Mouse (Mus musculus) neural tube, embryonic 13.5 days (tissue): ENCODE results near the gene Camkk1. TPM values are rescaled to one million over a fixed set of nuclear protein-coding genes. Genes with fewer than 3 reads are reported as not detected.

Experiments
- ATAC-seq: fragments of 200-750 bp; cut with Nextera tagmentation; 2 replicates; pipeline ENCODE4 v1.8.0; 2017; ENCODE audit warnings: low read depth, mild to moderate bottlenecking, moderate TSS enrichment, moderate library complexity
- H3K27ac ChIP-seq: fragments of 300-500 bp; sonication (generic); replicated peaks from 2 replicates; pipeline ENCODE4 v1.5.1; 2015; ENCODE audit warnings: moderate library complexity, mild to moderate bottlenecking, inconsistent platforms
- H3K27me3 ChIP-seq: fragments of 300-500 bp; sonication (generic); 2 replicates; pipeline ENCODE4 v1.6.1; 2015; ENCODE audit warnings: mild to moderate bottlenecking, inconsistent platforms
- H3K36me3 ChIP-seq: fragments of 300-500 bp; sonication (generic); 2 replicates; pipeline ENCODE4 v1.6.1; 2015; ENCODE audit warnings: mild to moderate bottlenecking, inconsistent platforms
- H3K4me1 ChIP-seq: fragments of 300-500 bp; sonication (generic); replicated peaks from 2 replicates; pipeline ENCODE4 v1.6.1; 2015; ENCODE audit warnings: inconsistent platforms
- H3K4me2 ChIP-seq: fragments of 300-500 bp; sonication (generic); 2 replicates; pipeline ENCODE4 v1.6.1; 2015; ENCODE audit warnings: inconsistent platforms, mild to moderate bottlenecking, moderate library complexity
- H3K4me3 ChIP-seq: fragments of 300-500 bp; sonication (generic); 2 replicates; pipeline ENCODE4 v1.5.1; 2015; ENCODE audit warnings: mild to moderate bottlenecking, inconsistent platforms
- H3K9ac ChIP-seq: fragments of 300-500 bp; sonication (generic); 2 replicates; pipeline ENCODE4 v1.6.1; 2015; ENCODE audit warnings: moderate library complexity, mild to moderate bottlenecking, inconsistent platforms
- H3K9me3 ChIP-seq: fragments of 300-500 bp; sonication (generic); 2 replicates; pipeline ENCODE4 v1.6.1; 2016; ENCODE audit warnings: inconsistent platforms
- WGBS: fragments of 180-500 bp; shearing (Covaris S2); methylation state at CpG from one replicate; pipeline ENCODE4 v1.1.7; 2015; 5-methylcytosine and 5-hydroxymethylcytosine counted together
- polyA plus RNA-seq: library from polyadenylated mRNA; unstranded; fragments of >200 nt; fragmentation: Nextera tagmentation; extraction: Ambion mirVana; gene quantifications from 2 replicates; pipeline ENCODE4 v1.2.1, GENCODE M21; 2015

Camkk1 gene
- polyA plus RNA-seq, 1 experiment from 2014 or later = 20.9 TPM

- Histone ChIP-seq H3K36me3 (no peaks in the 10 kb centered on the region), H3K27me3 (no peaks in the 10 kb centered on the region), H3K4me2 (no peak overlapping the region), H3K27ac (no peak overlapping the region), H3K4me1 (no peaks in the 10 kb centered on the region), H3K9me3 (no peaks in the 10 kb centered on the region), H3K9ac (no peak overlapping the region), H3K4me3 (no peak overlapping the region)
- ATAC-seq = no peak
- WGBS = 71% methylated on average over 13 of the region's 13 CpGs
Observed at GRCm38 (mm10) chr11:72997529-72998326, 21.1 kb upstream of the Camkk1 start.

DNA sequence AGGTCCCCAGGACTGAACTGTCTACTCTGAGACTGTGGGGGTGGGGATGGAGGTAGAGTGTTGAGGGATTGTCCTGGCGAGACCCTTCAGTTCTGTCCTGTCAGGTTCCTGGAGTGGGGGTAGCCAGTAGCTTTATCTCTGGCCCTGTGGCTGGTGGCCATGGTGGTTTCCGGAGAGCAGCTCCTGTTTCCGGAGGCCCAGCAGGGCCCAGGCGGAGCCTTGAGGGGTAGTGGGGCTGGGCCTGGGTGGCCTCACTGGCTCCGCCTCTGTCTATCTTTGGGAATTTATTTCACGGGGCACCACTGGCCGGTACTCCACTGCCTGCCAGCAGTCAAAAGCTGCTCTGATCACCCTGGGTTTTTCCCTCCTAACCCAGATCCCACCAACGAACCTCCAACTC lies 20.0 kb upstream of the Camkk1 start, which contains the start of gene P2rx1:
P2rx1 (plus strand) TSS at position 333 of the 400 bp plus-strand sequence.
- no peak within 1 kb of the TSS for H3K27ac ChIP-seq
- no peaks in the 10 kb centered on the region for H3K9me3 ChIP-seq
- H3K9ac ChIP-seq = no peak within 1 kb of the TSS
- no peak within 1 kb of the TSS for H3K4me2 ChIP-seq
- ATAC-seq = no peak
- H3K27me3 ChIP-seq = no peaks in the 10 kb centered on the region
- WGBS = 58% methylated on average over 8 of the region's 8 CpGs
- no peaks in the 10 kb centered on the region for H3K4me1 ChIP-seq
- H3K36me3 ChIP-seq = no peaks in the 10 kb centered on the region
- no peak within 1 kb of the TSS for H3K4me3 ChIP-seq

DNA sequence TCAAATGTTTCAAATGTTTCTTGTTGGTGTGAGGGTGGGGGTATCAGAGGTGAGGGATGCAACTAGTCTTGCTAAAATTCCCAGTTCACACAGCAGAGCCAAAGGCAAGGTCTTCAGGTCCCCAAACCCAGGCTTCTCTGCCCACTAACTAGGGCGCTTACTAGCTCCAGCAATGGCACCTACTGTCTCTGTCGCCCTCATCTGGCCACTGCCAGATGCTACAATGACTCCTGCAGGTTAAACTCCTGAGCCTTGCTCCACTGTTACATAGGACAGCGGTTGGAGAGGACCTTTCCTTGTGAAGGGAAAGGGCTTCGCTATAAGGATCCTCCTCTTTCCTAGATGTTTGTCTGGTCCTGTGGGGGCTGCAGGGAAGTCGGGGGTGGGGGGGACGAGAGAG lies 17.8 kb upstream of the Camkk1 start:
- Histone ChIP-seq H3K4me3 (no peak overlapping the region), H3K9me3 (no peaks in the 10 kb centered on the region), H3K27me3 (no peaks in the 10 kb centered on the region), H3K4me1 (no peaks in the 10 kb centered on the region), H3K9ac (no peak overlapping the region), H3K4me2 (no peak overlapping the region), H3K27ac (no peak overlapping the region), H3K36me3 (no peaks in the 10 kb centered on the region)
- 16% methylated on average over 6 of the region's 6 CpGs for WGBS
- ATAC-seq = no peak

GRCm38 (mm10) chr11:73006377-73006776 lies 12.4 kb upstream of the Camkk1 start:
- no peak overlapping the region for H3K27ac ChIP-seq
- H3K4me1 ChIP-seq = no peaks in the 10 kb centered on the region
- no peaks in the 10 kb centered on the region for H3K9me3 ChIP-seq
- WGBS = 3% methylated on average over 2 of the region's 2 CpGs
- no peak overlapping the region for H3K4me2 ChIP-seq
- no peak overlapping the region for H3K4me3 ChIP-seq
- no peaks in the 10 kb centered on the region for H3K36me3 ChIP-seq
- H3K27me3 ChIP-seq = peaks cover 8% of the 10 kb centered on the region
- ATAC-seq = no peak
- H3K9ac ChIP-seq = no peak overlapping the region

DNA sequence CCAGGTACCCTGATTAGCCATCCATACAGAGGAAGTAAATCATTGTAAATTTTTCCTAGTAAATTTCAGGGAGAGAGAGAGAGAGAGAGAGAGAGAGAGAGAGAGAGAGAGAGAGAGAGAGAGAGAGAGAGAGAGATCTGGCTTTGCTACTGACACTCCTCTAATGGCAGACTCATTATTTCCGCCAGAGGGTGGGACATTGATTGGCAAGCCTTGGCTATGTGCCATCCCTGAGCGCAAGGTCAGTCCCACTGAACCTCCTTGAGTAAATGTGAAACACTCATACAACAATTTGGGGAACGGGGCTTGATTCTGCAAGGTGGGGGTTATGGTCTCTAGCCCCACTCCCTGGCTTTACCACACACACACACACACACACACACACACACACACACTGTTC lies 11.7 kb upstream of the Camkk1 start:
- Histone ChIP-seq H3K9me3 (no peaks in the 10 kb centered on the region), H3K4me3 (no peak overlapping the region), H3K36me3 (no peaks in the 10 kb centered on the region), H3K4me2 (no peak overlapping the region), H3K27ac (no peak overlapping the region), H3K4me1 (no peaks in the 10 kb centered on the region), H3K9ac (no peak overlapping the region), H3K27me3 (peaks cover 8% of the 10 kb centered on the region)
- 81% methylated on average over 3 of the region's 3 CpGs for WGBS
- ATAC-seq = no peak

DNA sequence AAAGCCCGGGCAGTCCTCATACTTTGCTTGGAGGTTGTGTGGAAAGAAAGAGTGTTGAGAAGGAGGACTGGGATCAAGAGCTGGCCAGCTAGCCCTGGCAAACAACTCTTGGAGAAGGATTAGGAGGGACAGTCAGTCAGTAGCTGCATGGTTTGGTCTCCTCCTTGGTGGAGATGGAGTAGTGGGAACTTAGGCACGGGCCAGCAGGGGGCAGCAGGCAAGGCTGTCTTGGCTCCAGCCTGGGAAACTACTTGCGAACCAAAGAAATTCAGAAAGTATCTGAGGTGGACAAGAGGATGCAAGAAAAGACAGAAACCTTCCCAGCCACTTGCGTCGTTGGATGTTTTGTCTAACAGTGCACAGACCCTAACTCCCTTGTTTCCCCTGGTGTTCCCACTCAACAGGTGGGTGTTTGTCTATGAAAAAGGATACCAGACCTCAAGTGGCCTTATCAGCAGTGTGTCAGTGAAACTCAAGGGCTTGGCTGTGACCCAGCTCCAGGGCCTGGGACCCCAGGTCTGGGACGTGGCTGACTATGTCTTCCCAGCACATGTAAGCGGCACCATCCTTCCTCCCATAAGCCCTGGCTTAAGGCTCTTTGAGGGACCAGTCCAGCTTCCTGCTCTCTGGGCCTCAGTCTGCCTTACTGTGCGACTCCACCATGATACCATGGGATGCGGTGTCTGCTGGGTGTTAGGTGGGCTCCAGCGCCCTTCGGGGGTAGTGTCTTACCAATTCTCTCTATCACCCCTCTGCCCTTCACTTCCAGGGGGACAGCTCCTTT lies 10.9 kb upstream of the Camkk1 start:
- H3K9me3 ChIP-seq = no peaks in the 10 kb centered on the region
- H3K4me1 ChIP-seq = no peaks in the 10 kb centered on the region
- no peaks in the 10 kb centered on the region for H3K36me3 ChIP-seq
- no peak overlapping the region for H3K4me2 ChIP-seq
- H3K9ac ChIP-seq = no peak overlapping the region
- ATAC-seq = no peak
- no peak overlapping the region for H3K4me3 ChIP-seq
- 65% methylated on average over 11 of the region's 11 CpGs for WGBS
- H3K27ac ChIP-seq = no peak overlapping the region
- H3K27me3 ChIP-seq = peaks cover 8% of the 10 kb centered on the region

DNA sequence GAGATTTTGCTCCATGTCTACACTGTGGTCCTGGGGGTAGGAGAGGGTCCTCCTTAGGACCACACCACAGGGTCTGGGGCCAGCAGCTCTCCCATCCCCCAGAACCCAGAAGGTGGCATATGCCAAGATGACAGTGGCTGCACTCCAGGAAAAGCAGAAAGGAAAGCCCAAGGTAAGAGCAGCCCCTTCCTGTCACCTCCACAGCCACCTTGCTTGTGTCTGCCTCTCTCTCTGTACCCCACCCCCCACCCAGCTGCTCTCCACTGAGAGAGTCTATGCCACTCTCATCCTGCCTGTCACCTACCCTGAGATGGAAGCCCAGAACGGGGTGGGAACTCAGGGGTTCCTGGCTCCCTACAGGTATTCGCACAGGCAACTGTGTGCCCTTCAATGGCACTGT lies 10.0 kb upstream of the Camkk1 start:
- Histone ChIP-seq H3K27me3 (peaks cover 8% of the 10 kb centered on the region), H3K4me1 (no peaks in the 10 kb centered on the region), H3K27ac (no peak overlapping the region), H3K9me3 (no peaks in the 10 kb centered on the region), H3K4me3 (no peak overlapping the region), H3K4me2 (no peak overlapping the region), H3K36me3 (no peaks in the 10 kb centered on the region), H3K9ac (no peak overlapping the region)
- no peak for ATAC-seq
- 66% methylated on average over 2 of the region's 2 CpGs for WGBS

- Histone ChIP-seq H3K9ac (no peak overlapping the region), H3K27ac (no peak overlapping the region), H3K36me3 (no peaks in the 10 kb centered on the region), H3K9me3 (no peaks in the 10 kb centered on the region), H3K27me3 (peaks cover 8% of the 10 kb centered on the region), H3K4me1 (0 out of 2 replicates have a peak, but pooled peaks cover under 1% of the 10 kb centered on the region), H3K4me2 (no peak overlapping the region), H3K4me3 (no peak overlapping the region)
- WGBS = 58% methylated on average over 13 of the region's 13 CpGs
- ATAC-seq = no peak
Observed at GRCm38 (mm10) chr11:73009531-73010274, 9.1 kb upstream of the Camkk1 start.

DNA sequence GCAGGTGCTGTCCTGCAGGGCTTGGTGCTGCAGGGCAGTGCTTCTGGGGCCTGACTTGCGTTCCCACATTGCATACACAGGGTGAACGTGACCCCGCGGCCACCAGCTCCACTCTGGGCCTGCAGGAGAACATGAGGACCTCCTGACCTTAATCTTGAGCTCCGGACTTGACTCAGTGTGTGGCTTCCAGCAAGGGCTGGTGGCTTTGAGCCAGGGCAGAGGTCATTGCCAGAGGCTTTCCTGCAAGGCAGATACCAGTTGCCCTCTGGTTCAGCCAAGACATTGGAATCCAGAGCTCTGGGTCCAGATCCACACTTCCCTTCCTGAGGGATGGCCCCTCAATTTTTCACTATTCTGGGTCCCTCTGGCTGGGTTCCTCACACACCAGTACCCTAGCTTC lies 4.8 kb upstream of the Camkk1 start:
- ATAC-seq = no peak
- no peak overlapping the region for H3K27ac ChIP-seq
- peaks cover 20% of the 10 kb centered on the region for H3K27me3 ChIP-seq
- H3K4me2 ChIP-seq = no peak overlapping the region
- WGBS = 77% methylated on average over 5 of the region's 5 CpGs
- no peaks in the 10 kb centered on the region for H3K36me3 ChIP-seq
- H3K9ac ChIP-seq = no peak overlapping the region
- H3K4me3 ChIP-seq = no peak overlapping the region
- H3K4me1 ChIP-seq = peaks cover 16% of the 10 kb centered on the region
- H3K9me3 ChIP-seq = no peaks in the 10 kb centered on the region

DNA sequence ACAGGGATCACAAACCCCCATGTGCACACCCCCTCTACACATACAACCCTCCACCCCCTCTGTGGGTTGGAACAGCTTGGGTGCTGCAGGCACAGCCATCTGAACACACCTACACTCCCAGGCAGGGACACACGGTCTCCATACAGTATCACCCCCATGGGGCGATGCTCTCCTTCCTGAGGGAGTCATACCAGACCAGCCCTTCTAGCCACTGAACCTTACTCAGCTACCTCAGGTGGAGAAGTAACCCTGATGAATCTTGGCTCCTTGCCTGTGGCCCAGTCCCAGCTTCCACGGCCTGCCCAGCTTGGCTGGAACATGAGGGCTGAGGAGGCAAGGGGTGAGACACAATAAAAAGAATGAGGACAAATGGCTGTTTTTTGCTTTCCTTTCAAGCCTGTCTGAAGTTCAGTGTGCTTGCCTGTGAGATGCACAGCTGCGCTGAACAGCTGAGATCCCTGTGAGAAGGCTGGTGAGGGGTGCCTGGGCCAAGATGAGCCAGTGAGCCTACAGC lies 3.9 kb upstream of the Camkk1 start:
- H3K4me1 ChIP-seq = peaks cover 23% of the 10 kb centered on the region
- H3K4me2 ChIP-seq = no peak overlapping the region
- H3K36me3 ChIP-seq = no peaks in the 10 kb centered on the region
- no peaks in the 10 kb centered on the region for H3K9me3 ChIP-seq
- H3K27ac ChIP-seq = no peak overlapping the region; the same call in 1 of the 2 replicates
- no peak overlapping the region for H3K9ac ChIP-seq
- no peak for ATAC-seq
- 72% methylated on average over 4 of the region's 4 CpGs for WGBS
- H3K4me3 ChIP-seq = no peak overlapping the region
- H3K27me3 ChIP-seq = peaks cover 19% of the 10 kb centered on the region

GRCm38 (mm10) chr11:73015391-73016102 lies 3.3 kb upstream of the Camkk1 start:
- Histone ChIP-seq H3K9me3 (no peaks in the 10 kb centered on the region), H3K4me2 (no peak overlapping the region), H3K27ac (no peak overlapping the region; the same call in 1 of the 2 replicates), H3K36me3 (no peaks in the 10 kb centered on the region), H3K4me1 (peaks cover 30% of the 10 kb centered on the region), H3K27me3 (peaks cover 25% of the 10 kb centered on the region), H3K4me3 (no peak overlapping the region), H3K9ac (no peak overlapping the region)
- no peak for ATAC-seq
- 73% methylated on average over 5 of the region's 5 CpGs for WGBS
